Mouse (Mus musculus) heart, postnatal 14 days (tissue): Measurements from ENCODE around the gene Inpp5a. TPM values are rescaled to one million over a fixed set of nuclear protein-coding genes. Genes with fewer than 3 reads are reported as not detected.

ENCODE experiments used
- DNase-seq, 2 experiments: peaks; one replicate each; pipeline ENCODE4 v3.0.0; 2021 to 2022
- intact Hi-C: fragments of 180-260 bp; cut with DNase I; formaldehyde crosslinking; loops from one replicate; pipeline ENCODE4 v1.15.1; 2025
- total RNA-seq, 2 experiments: library from RNA; stranded (reverse); gene quantifications; 2 replicates each; pipeline ENCODE4 v1.2.3; 2021

Inpp5a gene
- total RNA-seq, 2 experiments from 2014 or later, result 201 to 215 TPM

GRCm38 (mm10) chr7:139504064-139504463 is 115.2 kb downstream of the Inpp5a start:
- no peak for DNase-seq
- intact Hi-C loops, result no loop called here

GRCm38 (mm10) chr7:139506677-139507412 is 117.9 kb downstream of the Inpp5a start:
- DNase-seq, result no peak
- intact Hi-C loops, result no loop called here

- intact Hi-C loops, result no loop called here
- DNase-seq, result no peak
Observed at GRCm38 (mm10) chr7:139508938-139509337, 120.0 kb downstream of the Inpp5a start.

- DNase-seq, result peak; percentile 49 to 68
Observed at GRCm38 (mm10) chr7:139515959-139516660, 127.2 kb downstream of the Inpp5a start.

GRCm38 (mm10) chr7:139516661-139517016 is 127.7 kb downstream of the Inpp5a start:
- intact Hi-C loops, result no loop called here
- DNase-seq, result no peak

More at GRCm38 (mm10) chr7:139515959-139516660, 127.2 kb downstream of the Inpp5a start:
- intact Hi-C loops, result no loop called here

- intact Hi-C loops, result no loop called here
- DNase-seq, result no peak
Observed at GRCm38 (mm10) chr7:139518352-139518751, 129.4 kb downstream of the Inpp5a start.

- intact Hi-C loops, result no loop called here
- no peak for DNase-seq
Observed at GRCm38 (mm10) chr7:139528309-139529076, 139.6 kb downstream of the Inpp5a start.

GRCm38 (mm10) chr7:139529208-139529607 is 140.3 kb downstream of the Inpp5a start:
- intact Hi-C loops, result no loop called here
- no peak for DNase-seq

GRCm38 (mm10) chr7:139530591-139531427 is 141.9 kb downstream of the Inpp5a start:
- no peak for DNase-seq
- intact Hi-C loops, result no loop called here

- intact Hi-C loops, result no loop called here
- no peak for DNase-seq
Observed at GRCm38 (mm10) chr7:139531428-139531801, 142.5 kb downstream of the Inpp5a start.

GRCm38 (mm10) chr7:139536331-139536730 is 147.4 kb downstream of the Inpp5a start:
- DNase-seq, result peak; percentile 64 to 82
- intact Hi-C loops, result no loop called here

- no peak for DNase-seq
- intact Hi-C loops, result no loop called here
Observed at GRCm38 (mm10) chr7:139536831-139537230, 147.9 kb downstream of the Inpp5a start.

- no peak for DNase-seq
- intact Hi-C loops, result no loop called here
Observed at GRCm38 (mm10) chr7:139537831-139538230, 148.9 kb downstream of the Inpp5a start.

- intact Hi-C loops, result no loop called here
- DNase-seq, result peak; percentile 62 to 65
Observed at GRCm38 (mm10) chr7:139538541-139538940, 149.6 kb downstream of the Inpp5a start.

- DNase-seq, result no peak
- intact Hi-C loops, result no loop called here
Observed at GRCm38 (mm10) chr7:139540601-139541000, 151.7 kb downstream of the Inpp5a start.

- DNase-seq, result no peak
- intact Hi-C loops, result no loop called here
Observed at GRCm38 (mm10) chr7:139541422-139541821, 152.5 kb downstream of the Inpp5a start.

GRCm38 (mm10) chr7:139544706-139545625 is 156.1 kb downstream of the Inpp5a start:
- DNase-seq, result no peak
- intact Hi-C loops, result no loop called here

GRCm38 (mm10) chr7:139547325-139547724 is 158.4 kb downstream of the Inpp5a start:
- DNase-seq, result no peak
- intact Hi-C loops, result no loop called here

GRCm38 (mm10) chr7:139550086-139550783 is 161.3 kb downstream of the Inpp5a start:
- intact Hi-C loops, result no loop called here
- DNase-seq, result no peak
